Mouse (Mus musculus): ENCODE measurements at regions not wholly inside any gene's neighbourhood (a gene's known extent, or its start where the extent isn't known, plus 50 kb on each side); places are given as distances from the start of the nearest gene placed in this dataset.

- Histone ChIP-seq H3K9me3 (replicated peaks) (no peaks in the 10 kb centered on the region), H3K27ac (peak overlapping the region; percentile 44), H3K27me3 (no peaks in the 10 kb centered on the region), H3K4me3 (no peak overlapping the region), H3K36me3 (no peaks in the 10 kb centered on the region), H3K9ac (no peak overlapping the region), H3K4me2 (no peak overlapping the region), H3K4me1 (replicated peaks) (peaks cover 16% of the 10 kb centered on the region)
- ATAC-seq (replicated peaks; ENCODE audit: insufficient number of reproducible peaks, insufficient read depth, low FRiP score, low read depth): peak; percentile 55; the same call in 1 of the 2 replicates
- 25% methylated on average over 6 of the region's 6 CpGs for WGBS
These were observed 285.0 kb upstream of the Gm21798 start for GRCm38 (mm10) chr15:64532260-64533120.

- no peak overlapping the region for H3K9ac ChIP-seq
- 71% methylated on average over 2 of the region's 2 CpGs for WGBS
- no peak for ATAC-seq (replicated peaks; ENCODE audit: insufficient number of reproducible peaks, insufficient read depth, low FRiP score, low read depth)
These were observed 284.2 kb upstream of the Gm21798 start for GRCm38 (mm10) chr15:64533169-64533795.

GRCm38 (mm10) chr15:64534166-64534565 lies 283.3 kb upstream of the Gm21798 start:
- no peaks in the 10 kb centered on the region for H3K27me3 ChIP-seq
- H3K4me1 ChIP-seq (replicated peaks): peaks cover 16% of the 10 kb centered on the region
- no peak for ATAC-seq (replicated peaks; ENCODE audit: insufficient number of reproducible peaks, insufficient read depth, low FRiP score, low read depth)
- no peak overlapping the region for H3K9ac ChIP-seq
- no peaks in the 10 kb centered on the region for H3K9me3 ChIP-seq (replicated peaks)
- H3K36me3 ChIP-seq: no peaks in the 10 kb centered on the region
- no peak overlapping the region for H3K4me3 ChIP-seq
- no peak overlapping the region for H3K27ac ChIP-seq
- WGBS: 60% methylated on average over 6 of the region's 6 CpGs
- H3K4me2 ChIP-seq: no peak overlapping the region

More at GRCm38 (mm10) chr15:64533169-64533795, 284.2 kb upstream of the Gm21798 start:
- peak overlapping the region; percentile 44 for H3K27ac ChIP-seq
- no peaks in the 10 kb centered on the region for H3K27me3 ChIP-seq
- no peak overlapping the region for H3K4me2 ChIP-seq
- no peaks in the 10 kb centered on the region for H3K9me3 ChIP-seq (replicated peaks)
- H3K36me3 ChIP-seq: no peaks in the 10 kb centered on the region
- no peak overlapping the region for H3K4me3 ChIP-seq
- peaks cover 16% of the 10 kb centered on the region for H3K4me1 ChIP-seq (replicated peaks)

- Histone ChIP-seq H3K27ac (no peak overlapping the region), H3K27me3 (no peaks in the 10 kb centered on the region), H3K9me3 (replicated peaks) (no peaks in the 10 kb centered on the region), H3K9ac (no peak overlapping the region), H3K4me1 (replicated peaks) (peaks cover 16% of the 10 kb centered on the region), H3K4me3 (no peak overlapping the region), H3K36me3 (no peaks in the 10 kb centered on the region), H3K4me2 (no peak overlapping the region)
- WGBS: 84% methylated on average over 2 of the region's 2 CpGs
- no peak for ATAC-seq (replicated peaks; ENCODE audit: insufficient number of reproducible peaks, insufficient read depth, low FRiP score, low read depth)
These were observed 282.3 kb upstream of the Gm21798 start for GRCm38 (mm10) chr15:64535160-64535559.

- WGBS: 86% methylated on average over 3 of the region's 3 CpGs
These were observed 276.1 kb upstream of the Gm21798 start for GRCm38 (mm10) chr15:64541395-64541794.

GRCm38 (mm10) chr15:64542250-64542901 lies 275.1 kb upstream of the Gm21798 start:
- H3K9ac ChIP-seq: no peak overlapping the region
- H3K4me2 ChIP-seq: no peak overlapping the region
- no peaks in the 10 kb centered on the region for H3K4me1 ChIP-seq (replicated peaks)
- no peak overlapping the region for H3K27ac ChIP-seq
- no peaks in the 10 kb centered on the region for H3K36me3 ChIP-seq
- no peaks in the 10 kb centered on the region for H3K27me3 ChIP-seq
- no peak overlapping the region for H3K4me3 ChIP-seq
- no peak for ATAC-seq (replicated peaks; ENCODE audit: insufficient number of reproducible peaks, insufficient read depth, low FRiP score, low read depth)
- H3K9me3 ChIP-seq (replicated peaks): no peaks in the 10 kb centered on the region
- WGBS: 70% methylated on average over 8 of the region's 8 CpGs

More at GRCm38 (mm10) chr15:64541395-64541794, 276.1 kb upstream of the Gm21798 start:
- H3K27ac ChIP-seq: no peak overlapping the region
- no peaks in the 10 kb centered on the region for H3K9me3 ChIP-seq (replicated peaks)
- no peak overlapping the region for H3K9ac ChIP-seq
- H3K36me3 ChIP-seq: no peaks in the 10 kb centered on the region
- no peaks in the 10 kb centered on the region for H3K4me1 ChIP-seq (replicated peaks)
- no peak for ATAC-seq (replicated peaks; ENCODE audit: insufficient number of reproducible peaks, insufficient read depth, low FRiP score, low read depth)
- H3K4me2 ChIP-seq: no peak overlapping the region
- no peak overlapping the region for H3K4me3 ChIP-seq
- no peaks in the 10 kb centered on the region for H3K27me3 ChIP-seq

GRCm38 (mm10) chr15:64542908-64543307 lies 274.6 kb upstream of the Gm21798 start:
- Histone ChIP-seq H3K27ac (no peak overlapping the region), H3K4me1 (replicated peaks) (no peaks in the 10 kb centered on the region), H3K9ac (no peak overlapping the region), H3K27me3 (no peaks in the 10 kb centered on the region), H3K4me3 (no peak overlapping the region), H3K9me3 (replicated peaks) (no peaks in the 10 kb centered on the region), H3K36me3 (no peaks in the 10 kb centered on the region), H3K4me2 (no peak overlapping the region)
- ATAC-seq (replicated peaks; ENCODE audit: insufficient number of reproducible peaks, insufficient read depth, low FRiP score, low read depth): no peak
- 80% methylated on average over 1 of the region's 1 CpGs for WGBS

- no peaks in the 10 kb centered on the region for H3K9me3 ChIP-seq (replicated peaks)
- H3K27me3 ChIP-seq: no peaks in the 10 kb centered on the region
- no peak overlapping the region for H3K4me2 ChIP-seq
- H3K27ac ChIP-seq: no peak overlapping the region
- H3K36me3 ChIP-seq: no peaks in the 10 kb centered on the region
- H3K9ac ChIP-seq: no peak overlapping the region
- H3K4me3 ChIP-seq: no peak overlapping the region
- ATAC-seq (replicated peaks; ENCODE audit: insufficient number of reproducible peaks, insufficient read depth, low FRiP score, low read depth): no peak
- no peaks in the 10 kb centered on the region for H3K4me1 ChIP-seq (replicated peaks)
These were observed 271.5 kb upstream of the Gm21798 start for GRCm38 (mm10) chr15:64546035-64546434.

- no peak overlapping the region for H3K9ac ChIP-seq
- H3K9me3 ChIP-seq (replicated peaks): no peaks in the 10 kb centered on the region
- H3K27ac ChIP-seq: no peak overlapping the region
- H3K4me2 ChIP-seq: no peak overlapping the region
- no peak for ATAC-seq (replicated peaks; ENCODE audit: insufficient number of reproducible peaks, insufficient read depth, low FRiP score, low read depth)
- H3K36me3 ChIP-seq: no peaks in the 10 kb centered on the region
- no peak overlapping the region for H3K4me3 ChIP-seq
- WGBS: 64% methylated on average over 2 of the region's 2 CpGs
- no peaks in the 10 kb centered on the region; the same call in 1 of the 2 replicates for H3K4me1 ChIP-seq (replicated peaks)
- no peaks in the 10 kb centered on the region for H3K27me3 ChIP-seq
These were observed 260.0 kb upstream of the Gm21798 start for GRCm38 (mm10) chr15:64557540-64557939.

- Histone ChIP-seq H3K36me3 (no peaks in the 10 kb centered on the region), H3K4me3 (no peak overlapping the region), H3K4me2 (no peak overlapping the region), H3K9ac (no peak overlapping the region), H3K27me3 (no peaks in the 10 kb centered on the region), H3K4me1 (replicated peaks) (no peaks in the 10 kb centered on the region; the same call in 1 of the 2 replicates), H3K27ac (no peak overlapping the region), H3K9me3 (replicated peaks) (no peaks in the 10 kb centered on the region)
- ATAC-seq (replicated peaks; ENCODE audit: insufficient number of reproducible peaks, insufficient read depth, low FRiP score, low read depth): no peak
- 38% methylated on average over 1 of the region's 1 CpGs for WGBS
These were observed 259.3 kb upstream of the Gm21798 start for GRCm38 (mm10) chr15:64558220-64558619.

- no peak overlapping the region for H3K27ac ChIP-seq
- no peaks in the 10 kb centered on the region; the same call in 1 of the 2 replicates for H3K4me1 ChIP-seq (replicated peaks)
- H3K4me2 ChIP-seq: no peak overlapping the region
- ATAC-seq (replicated peaks; ENCODE audit: insufficient number of reproducible peaks, insufficient read depth, low FRiP score, low read depth): no peak
- H3K9ac ChIP-seq: no peak overlapping the region
- no peaks in the 10 kb centered on the region for H3K27me3 ChIP-seq
- WGBS: 53% methylated on average over 3 of the region's 3 CpGs
- H3K4me3 ChIP-seq: no peak overlapping the region
- no peaks in the 10 kb centered on the region for H3K9me3 ChIP-seq (replicated peaks)
- H3K36me3 ChIP-seq: no peaks in the 10 kb centered on the region
These were observed 254.9 kb upstream of the Gm21798 start for GRCm38 (mm10) chr15:64562431-64563111.
